Mouse (Mus musculus): ENCODE measurements at regions not wholly inside any gene's neighbourhood (a gene's known extent, or its start where the extent isn't known, plus 50 kb on each side); places are given as distances from the start of the nearest gene placed in this dataset.

DNA sequence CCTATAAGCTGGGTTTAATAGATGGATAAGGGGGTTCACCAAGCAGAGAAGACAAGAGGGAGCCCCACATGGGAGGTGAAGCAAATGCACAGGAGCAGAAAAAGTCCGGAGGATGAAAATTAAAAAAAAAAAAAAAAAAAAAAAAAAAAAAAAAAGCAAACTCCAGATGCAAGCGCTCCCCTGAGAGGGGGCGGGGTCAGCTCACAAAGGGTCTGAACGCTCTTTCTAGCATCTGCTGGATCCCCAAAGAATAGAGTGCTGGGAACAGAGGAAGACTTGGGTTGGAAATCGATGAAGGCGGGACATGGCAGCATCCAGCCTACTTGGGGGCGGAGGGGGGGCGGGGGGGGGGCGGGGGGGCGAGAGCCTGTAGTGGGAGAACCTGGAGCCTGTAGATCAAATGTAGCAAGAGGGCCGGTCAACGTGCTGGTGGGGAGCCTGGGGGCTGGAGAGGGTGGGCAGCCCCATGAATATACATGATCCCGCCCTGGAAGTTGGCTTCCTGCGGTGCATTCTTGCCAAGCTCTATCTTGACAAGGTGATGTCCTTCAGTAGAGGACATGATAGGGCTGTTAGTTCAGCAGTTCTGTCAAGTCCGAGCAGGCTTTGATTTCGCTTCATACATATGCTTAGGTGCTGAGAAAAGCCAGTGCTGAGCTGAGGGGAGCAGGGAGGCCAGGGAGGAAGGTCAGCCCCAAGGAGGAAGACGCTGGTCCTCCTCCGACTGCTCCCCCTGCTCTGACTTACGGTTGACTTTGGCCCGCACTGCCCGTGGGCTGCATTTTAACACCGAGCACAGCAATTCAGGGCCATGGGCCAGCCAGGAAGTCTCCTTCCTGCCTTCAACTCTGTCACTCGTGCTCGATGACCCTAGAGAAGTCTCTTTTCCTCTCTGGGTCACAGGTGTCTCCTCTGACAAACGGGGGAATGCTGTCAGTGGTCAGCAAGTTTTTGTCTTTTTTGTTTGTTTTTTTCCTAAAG is 176.3 kb downstream of the 3100002H09Rik start:
- ATAC-seq: no peak
- TF ChIP-seq CTCF (IDR thresholded peaks at IDR 0.05; ENCODE audit: low read depth): no peak
- Histone ChIP-seq H3K36me3 (ENCODE audit: insufficient read depth) (no peaks in the 10 kb centered on the region), H3K4me2 (ENCODE audit: low read depth) (no peak overlapping the region), H3K9ac (no peak overlapping the region), H3K27ac (ENCODE audit: low read depth, low read length) (no peak overlapping the region), H3K4me1 (ENCODE audit: insufficient read depth) (no peaks in the 10 kb centered on the region), H3K4me3 (ENCODE audit: low read depth, low read length) (no peak overlapping the region), H3K27me3 (ENCODE audit: insufficient read depth, low read length) (no peaks in the 10 kb centered on the region; the same call in 1 of the 2 replicates), H3K9me3 (ENCODE audit: low read length) (no peaks in the 10 kb centered on the region)
- no peak for DNase-seq
- 16% methylated on average over 24 of the region's 25 CpGs for WGBS

GRCm38 (mm10) chr4:124433506-124433905 is 177.1 kb downstream of the 3100002H09Rik start:
- Histone ChIP-seq H3K27ac (ENCODE audit: low read depth, low read length) (no peak overlapping the region), H3K27me3 (ENCODE audit: insufficient read depth, low read length) (no peaks in the 10 kb centered on the region; the same call in 1 of the 2 replicates), H3K9ac (no peak overlapping the region), H3K4me3 (ENCODE audit: low read depth, low read length) (no peak overlapping the region), H3K36me3 (ENCODE audit: insufficient read depth) (no peaks in the 10 kb centered on the region), H3K4me2 (ENCODE audit: low read depth) (no peak overlapping the region), H3K9me3 (ENCODE audit: low read length) (no peaks in the 10 kb centered on the region), H3K4me1 (ENCODE audit: insufficient read depth) (no peaks in the 10 kb centered on the region)
- no peak for DNase-seq
- TF ChIP-seq CTCF (IDR thresholded peaks at IDR 0.05; ENCODE audit: low read depth): no peak
- no peak for ATAC-seq
- WGBS: 79% methylated on average over 9 of the region's 9 CpGs

- H3K27me3 ChIP-seq (ENCODE audit: insufficient read depth, low read length): no peaks in the 10 kb centered on the region; the same call in 1 of the 2 replicates
- H3K4me3 ChIP-seq (ENCODE audit: low read depth, low read length): no peak overlapping the region
- no peaks in the 10 kb centered on the region for H3K36me3 ChIP-seq (ENCODE audit: insufficient read depth)
- DNase-seq (no peak), ATAC-seq (no peak; the same call in 1 of the 2 replicates)
- no peaks in the 10 kb centered on the region for H3K4me1 ChIP-seq (ENCODE audit: insufficient read depth)
- H3K4me2 ChIP-seq (ENCODE audit: low read depth): no peak overlapping the region
- H3K9ac ChIP-seq: no peak overlapping the region
- no peak overlapping the region for H3K27ac ChIP-seq (ENCODE audit: low read depth, low read length)
- TF ChIP-seq CTCF (IDR thresholded peaks at IDR 0.05; ENCODE audit: low read depth): no peak
- 66% methylated on average over 16 of the region's 16 CpGs for WGBS
- no peaks in the 10 kb centered on the region for H3K9me3 ChIP-seq (ENCODE audit: low read length)
Observed at GRCm38 (mm10) chr4:124431193-124431592, 179.4 kb downstream of the 3100002H09Rik start.

- Histone ChIP-seq H3K27me3 (ENCODE audit: insufficient read depth, low read length) (no peaks in the 10 kb centered on the region), H3K4me2 (ENCODE audit: low read depth) (no peak overlapping the region), H3K36me3 (ENCODE audit: insufficient read depth) (no peaks in the 10 kb centered on the region), H3K27ac (ENCODE audit: low read depth, low read length) (no peak overlapping the region), H3K4me1 (ENCODE audit: insufficient read depth) (no peaks in the 10 kb centered on the region), H3K9ac (no peak overlapping the region), H3K4me3 (ENCODE audit: low read depth, low read length) (no peak overlapping the region), H3K9me3 (ENCODE audit: low read length) (no peaks in the 10 kb centered on the region)
- no peak for DNase-seq
- WGBS: 90% methylated on average over 4 of the region's 4 CpGs
- no peak for TF ChIP-seq CTCF (IDR thresholded peaks at IDR 0.05; ENCODE audit: low read depth)
- no peak for ATAC-seq
Observed at GRCm38 (mm10) chr4:124428844-124429243, 181.8 kb downstream of the 3100002H09Rik start.

DNA sequence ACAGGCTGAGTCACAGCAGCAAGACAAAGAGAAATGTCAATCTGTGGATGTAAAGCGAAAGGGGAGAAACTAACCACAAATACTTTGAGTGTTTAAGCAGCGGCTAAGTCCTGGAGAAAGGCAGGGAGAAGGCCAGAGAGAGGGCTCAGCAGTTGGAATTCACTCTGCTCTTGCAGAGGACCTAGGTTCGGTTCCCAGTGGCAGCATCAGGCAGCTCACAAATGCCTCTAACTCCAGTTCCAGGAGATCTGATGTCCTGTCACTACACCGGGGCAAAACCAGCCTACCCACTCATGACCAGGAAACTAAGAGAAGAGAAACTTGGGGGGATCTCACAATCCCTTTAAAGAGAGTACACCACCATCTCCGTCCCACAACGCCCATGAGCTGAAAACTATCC is 188.2 kb downstream of the 3100002H09Rik start:
- Histone ChIP-seq H3K36me3 (ENCODE audit: insufficient read depth) (no peaks in the 10 kb centered on the region), H3K4me2 (ENCODE audit: low read depth) (no peak overlapping the region), H3K9me3 (ENCODE audit: low read length) (no peaks in the 10 kb centered on the region), H3K9ac (no peak overlapping the region), H3K4me1 (ENCODE audit: insufficient read depth) (no peaks in the 10 kb centered on the region), H3K27ac (ENCODE audit: low read depth, low read length) (no peak overlapping the region), H3K27me3 (ENCODE audit: insufficient read depth, low read length) (no peaks in the 10 kb centered on the region), H3K4me3 (ENCODE audit: low read depth, low read length) (no peak overlapping the region)
- no peak for DNase-seq
- no peak for ATAC-seq
- 86% methylated on average over 6 of the region's 6 CpGs for WGBS
- no peak for TF ChIP-seq CTCF (IDR thresholded peaks at IDR 0.05; ENCODE audit: low read depth)

- Histone ChIP-seq H3K4me1 (ENCODE audit: insufficient read depth) (no peaks in the 10 kb centered on the region), H3K36me3 (ENCODE audit: insufficient read depth) (no peaks in the 10 kb centered on the region), H3K9me3 (ENCODE audit: low read length) (no peaks in the 10 kb centered on the region), H3K4me2 (ENCODE audit: low read depth) (no peak overlapping the region), H3K27ac (ENCODE audit: low read depth, low read length) (no peak overlapping the region), H3K4me3 (ENCODE audit: low read depth, low read length) (no peak overlapping the region), H3K27me3 (ENCODE audit: insufficient read depth, low read length) (no peaks in the 10 kb centered on the region), H3K9ac (no peak overlapping the region)
- no peak for ATAC-seq
- WGBS: 44% methylated on average over 8 of the region's 8 CpGs
- no peak for DNase-seq
- TF ChIP-seq CTCF (IDR thresholded peaks at IDR 0.05; ENCODE audit: low read depth): no peak
Observed at GRCm38 (mm10) chr4:124418431-124418830, 192.2 kb downstream of the 3100002H09Rik start.

DNA sequence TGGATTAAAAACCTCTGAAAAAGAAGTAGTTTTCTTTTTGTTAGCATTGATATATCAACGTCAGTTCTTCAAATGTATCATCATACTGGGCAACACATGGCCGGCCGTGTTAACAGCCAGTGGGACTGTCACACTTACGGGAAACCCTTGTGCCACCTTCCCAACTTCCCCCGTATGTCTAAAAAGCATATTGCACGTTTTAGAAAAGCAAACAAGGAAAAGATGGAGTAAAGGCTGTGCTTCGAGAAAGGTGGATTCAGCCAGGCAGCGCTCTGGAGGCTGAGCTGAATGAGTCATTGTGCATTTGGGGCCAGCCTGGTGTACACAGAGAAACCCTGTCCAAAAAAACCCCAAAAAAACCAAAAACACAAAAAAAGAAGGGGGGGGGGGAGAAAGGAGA is 193.4 kb downstream of the 3100002H09Rik start:
- Histone ChIP-seq H3K4me2 (ENCODE audit: low read depth) (no peak overlapping the region), H3K9ac (no peak overlapping the region), H3K27me3 (ENCODE audit: insufficient read depth, low read length) (no peaks in the 10 kb centered on the region), H3K4me3 (ENCODE audit: low read depth, low read length) (no peak overlapping the region), H3K27ac (ENCODE audit: low read depth, low read length) (no peak overlapping the region), H3K9me3 (ENCODE audit: low read length) (no peaks in the 10 kb centered on the region), H3K36me3 (ENCODE audit: insufficient read depth) (no peaks in the 10 kb centered on the region), H3K4me1 (ENCODE audit: insufficient read depth) (no peaks in the 10 kb centered on the region)
- WGBS: 80% methylated on average over 8 of the region's 8 CpGs
- no peak for TF ChIP-seq CTCF (IDR thresholded peaks at IDR 0.05; ENCODE audit: low read depth)
- ATAC-seq: no peak
- no peak for DNase-seq
